Mouse (Mus musculus): ENCODE results near the gene Setd7. TPM values are rescaled to one million over a fixed set of nuclear protein-coding genes. Genes with fewer than 3 reads are reported as not detected.
A peak's percentile ranks its signal among the peaks of the same experiment; 100 is the strongest.

Gene Setd7
- polyA plus RNA-seq, 1 experiment from 2014 or later = 2.5 TPM

DNA sequence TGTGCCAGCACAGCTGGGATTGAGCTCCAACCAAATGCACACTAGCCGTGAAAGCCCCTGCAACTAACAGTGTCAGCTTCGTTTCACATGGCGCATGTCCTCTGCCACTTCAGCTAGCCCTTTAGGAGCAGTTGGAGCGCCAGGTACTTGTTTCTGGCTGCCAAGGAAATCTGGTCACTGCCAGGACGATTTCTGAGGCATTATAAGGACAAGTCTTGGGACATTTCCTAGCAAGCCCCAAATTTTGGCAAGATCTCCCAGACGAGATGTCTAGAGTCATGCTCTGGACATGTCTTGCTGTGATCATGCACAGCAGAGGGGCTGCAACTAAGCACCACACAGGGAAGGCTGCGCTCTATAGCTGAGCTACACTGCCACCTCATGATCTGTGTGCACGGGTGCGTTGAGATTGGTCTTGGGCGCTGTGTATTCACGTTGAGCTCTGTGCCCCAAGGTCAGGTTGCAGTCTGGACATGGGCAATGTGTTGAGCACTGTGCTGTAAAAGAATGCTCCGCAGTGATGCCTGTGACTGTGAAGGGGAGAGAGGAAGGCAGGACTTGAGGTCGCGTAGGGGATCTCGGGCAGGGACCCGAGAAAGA lies 35.4 kb downstream of the Setd7 start:
- Histone ChIP-seq H3K27me3 (ENCODE audit: insufficient read depth, low read length) (no peaks in the 10 kb centered on the region), H3K4me2 (replicated peaks; ENCODE audit: low read depth, low read length) (no peak overlapping the region), H3K27ac (ENCODE audit: low read length) (no peak overlapping the region), H3K4me3 (ENCODE audit: low read length) (no peak overlapping the region), H3K9ac (replicated peaks; ENCODE audit: low read length) (no peak overlapping the region), H3K4me1 (ENCODE audit: insufficient read depth, low read length) (no peaks in the 10 kb centered on the region), H3K36me3 (ENCODE audit: insufficient read depth, low read length) (peaks cover 53% of the 10 kb centered on the region), H3K9me3 (ENCODE audit: low read length) (no peaks in the 10 kb centered on the region)
- ATAC-seq (ENCODE audit: low FRiP score, low TSS enrichment) = no peak
- 84% methylated on average over 16 of the region's 16 CpGs for WGBS

DNA sequence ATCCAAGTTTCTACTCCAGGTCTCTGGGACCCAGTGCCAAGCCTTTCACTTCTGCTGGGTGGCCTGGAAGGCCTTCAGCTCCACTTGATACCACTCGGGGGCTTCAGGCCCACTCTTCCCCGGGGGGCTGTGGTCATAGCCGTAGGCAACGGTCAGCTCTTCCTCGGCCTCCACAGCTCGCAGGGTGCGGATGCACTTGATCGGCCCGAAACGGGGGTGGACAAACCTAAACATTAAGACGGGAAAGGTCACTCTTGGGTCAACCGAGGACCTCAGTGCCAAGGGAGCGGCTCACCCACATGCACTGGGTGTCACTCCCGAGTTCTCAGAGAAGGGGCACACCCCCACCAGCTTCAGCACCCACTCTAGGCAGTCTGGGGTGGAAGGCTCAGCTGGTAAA lies 39.4 kb downstream of the Setd7 start:
- 62% methylated on average over 14 of the region's 14 CpGs for WGBS
- no peak overlapping the region for H3K27ac ChIP-seq (ENCODE audit: low read length)
- no peaks in the 10 kb centered on the region for H3K9me3 ChIP-seq (ENCODE audit: low read length)
- no peak overlapping the region for H3K4me3 ChIP-seq (ENCODE audit: low read length)
- peak; percentile 32; the same call in 1 of the 2 replicates for ATAC-seq (ENCODE audit: low FRiP score, low TSS enrichment)
- H3K27me3 ChIP-seq (ENCODE audit: insufficient read depth, low read length) = no peaks in the 10 kb centered on the region
- H3K4me1 ChIP-seq (ENCODE audit: insufficient read depth, low read length) = no peaks in the 10 kb centered on the region; the same call in 1 of the 2 replicates
- no peak overlapping the region for H3K4me2 ChIP-seq (replicated peaks; ENCODE audit: low read depth, low read length)
- H3K9ac ChIP-seq (replicated peaks; ENCODE audit: low read length) = no peak overlapping the region
- peaks cover 28% of the 10 kb centered on the region for H3K36me3 ChIP-seq (ENCODE audit: insufficient read depth, low read length)

DNA sequence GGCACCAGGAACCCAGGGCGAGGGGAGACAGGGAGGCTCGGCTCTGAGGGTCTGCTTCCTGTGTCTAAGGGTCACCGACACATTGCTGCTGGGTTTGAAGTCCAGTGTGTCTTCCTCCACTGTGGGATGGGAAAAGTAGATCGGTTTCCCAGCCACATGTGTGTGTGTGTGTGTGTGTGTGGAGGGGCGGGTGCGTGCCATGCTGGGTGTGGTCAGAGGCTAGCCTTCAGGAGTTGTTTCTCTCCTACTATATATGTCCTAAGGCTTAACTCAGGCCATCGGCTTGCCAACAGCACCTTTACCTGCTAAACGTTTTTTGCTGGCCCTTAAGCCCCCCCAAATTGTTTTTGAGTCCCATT lies 41.9 kb downstream of the Setd7 start:
- H3K4me2 ChIP-seq (replicated peaks; ENCODE audit: low read depth, low read length) = no peak overlapping the region
- ATAC-seq (ENCODE audit: low FRiP score, low TSS enrichment) = no peak

DNA sequence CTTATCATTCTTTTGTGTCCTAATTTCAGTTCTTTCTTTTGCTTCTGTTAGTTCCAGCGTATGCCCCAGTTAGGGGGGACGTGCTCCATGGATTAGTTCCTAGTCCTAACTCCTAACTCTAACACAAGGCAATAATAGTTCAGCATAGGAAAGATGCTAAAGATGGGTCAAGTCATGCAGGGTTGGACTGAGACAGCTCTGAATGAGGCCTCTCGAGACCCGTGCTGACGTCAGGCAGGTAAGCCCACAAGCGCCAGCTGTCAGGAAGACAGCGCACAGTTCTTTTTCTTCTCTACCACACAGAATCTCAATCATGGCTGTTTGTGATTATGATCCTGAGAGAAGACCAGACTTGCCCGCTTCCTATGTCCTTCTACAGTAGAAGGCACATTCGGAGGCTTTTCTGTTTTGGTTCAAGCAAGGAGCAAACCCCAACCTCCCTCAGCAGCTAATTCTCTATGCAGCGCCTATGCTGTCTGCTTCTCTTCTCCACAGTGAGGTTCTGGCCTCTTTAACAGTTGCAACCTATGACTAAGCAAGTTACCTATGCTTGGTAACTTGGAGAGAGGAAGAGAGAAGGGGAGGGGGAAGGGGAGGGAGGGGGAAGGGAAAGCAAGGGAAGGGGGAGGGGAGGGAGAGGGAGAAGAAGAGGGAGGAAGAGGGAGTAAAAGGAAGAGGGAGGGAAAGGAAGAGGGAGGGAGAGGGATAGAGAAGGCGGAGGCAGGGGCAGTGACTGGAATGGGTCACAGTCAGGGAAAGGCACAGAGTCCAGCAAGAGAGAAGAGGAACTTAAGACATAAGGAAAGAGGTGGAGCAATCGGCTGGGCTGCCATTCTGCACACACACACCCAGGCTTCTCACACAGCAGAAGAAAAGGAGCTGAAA lies 42.6 kb downstream of the Setd7 start:
- H3K4me3 ChIP-seq (ENCODE audit: low read length) = no peak overlapping the region
- H3K9ac ChIP-seq (replicated peaks; ENCODE audit: low read length) = no peak overlapping the region
- no peaks in the 10 kb centered on the region; the same call in 1 of the 2 replicates for H3K4me1 ChIP-seq (ENCODE audit: insufficient read depth, low read length)
- no peak overlapping the region for H3K4me2 ChIP-seq (replicated peaks; ENCODE audit: low read depth, low read length)
- H3K36me3 ChIP-seq (ENCODE audit: insufficient read depth, low read length) = peaks cover 6% of the 10 kb centered on the region; the same call in 1 of the 2 replicates
- no peaks in the 10 kb centered on the region for H3K9me3 ChIP-seq (ENCODE audit: low read length)
- no peak overlapping the region for H3K27ac ChIP-seq (ENCODE audit: low read length)
- peak; percentile 63; the same call in 1 of the 2 replicates for ATAC-seq (ENCODE audit: low FRiP score, low TSS enrichment)
- 73% methylated on average over 12 of the region's 12 CpGs for WGBS
- no peaks in the 10 kb centered on the region for H3K27me3 ChIP-seq (ENCODE audit: insufficient read depth, low read length)

More for the DNA sequence above, 41.9 kb downstream of the Setd7 start:
- Histone ChIP-seq H3K9me3 (ENCODE audit: low read length) (no peaks in the 10 kb centered on the region), H3K4me1 (ENCODE audit: insufficient read depth, low read length) (no peaks in the 10 kb centered on the region; the same call in 1 of the 2 replicates), H3K36me3 (ENCODE audit: insufficient read depth, low read length) (peaks cover 12% of the 10 kb centered on the region), H3K4me3 (ENCODE audit: low read length) (no peak overlapping the region), H3K9ac (replicated peaks; ENCODE audit: low read length) (no peak overlapping the region), H3K27ac (ENCODE audit: low read length) (no peak overlapping the region), H3K27me3 (ENCODE audit: insufficient read depth, low read length) (no peaks in the 10 kb centered on the region)
- WGBS = 59% methylated on average over 8 of the region's 8 CpGs

DNA sequence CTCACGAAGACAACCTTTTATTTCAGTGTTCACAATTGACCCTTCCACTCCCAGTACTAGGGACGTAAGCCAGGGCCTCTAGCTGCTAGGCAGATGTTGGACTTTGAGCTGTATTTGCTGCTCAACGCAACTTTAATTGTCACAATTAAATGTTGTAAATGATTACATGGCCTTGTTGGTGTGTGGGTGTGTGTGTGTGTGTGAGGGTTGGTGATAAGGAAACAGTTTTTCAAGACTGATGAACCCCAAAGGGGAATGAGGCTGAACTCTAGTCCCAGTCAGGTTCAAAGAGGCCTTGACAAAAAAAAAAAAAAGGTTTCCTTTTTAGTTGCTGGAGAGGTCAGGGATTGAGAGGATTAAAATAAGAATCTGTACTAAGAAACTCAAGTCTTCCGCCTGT lies 43.2 kb downstream of the Setd7 start:
- Histone ChIP-seq H3K4me1 (ENCODE audit: insufficient read depth, low read length) (no peaks in the 10 kb centered on the region; the same call in 1 of the 2 replicates), H3K9ac (replicated peaks; ENCODE audit: low read length) (no peak overlapping the region), H3K27me3 (ENCODE audit: insufficient read depth, low read length) (no peaks in the 10 kb centered on the region), H3K36me3 (ENCODE audit: insufficient read depth, low read length) (peaks cover 3% of the 10 kb centered on the region; the same call in 1 of the 2 replicates), H3K9me3 (ENCODE audit: low read length) (no peaks in the 10 kb centered on the region), H3K4me2 (replicated peaks; ENCODE audit: low read depth, low read length) (no peak overlapping the region), H3K4me3 (ENCODE audit: low read length) (no peak overlapping the region), H3K27ac (ENCODE audit: low read length) (no peak overlapping the region)
- WGBS = 62% methylated on average over 4 of the region's 4 CpGs
- no peak for ATAC-seq (ENCODE audit: low FRiP score, low TSS enrichment)

DNA sequence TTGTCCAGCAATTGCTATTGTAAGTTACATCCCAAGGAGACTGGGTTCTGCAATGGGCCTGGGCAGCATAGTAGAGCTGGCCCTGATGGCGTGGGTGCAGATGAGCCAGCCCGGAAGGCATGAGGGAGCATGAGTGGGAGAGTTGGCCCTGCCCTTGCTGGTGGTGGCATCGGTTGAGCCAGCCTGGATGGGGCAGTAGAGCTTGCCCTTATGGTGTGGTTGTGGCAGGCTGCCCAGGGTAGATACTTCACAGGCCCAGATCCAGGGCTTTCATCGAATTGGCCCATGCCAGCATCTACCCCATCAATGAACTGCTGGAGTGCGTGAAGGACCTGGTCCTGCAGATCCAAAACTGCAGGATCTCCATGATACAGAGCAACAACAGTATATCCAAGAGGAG lies 48.7 kb downstream of the Setd7 start:
- Histone ChIP-seq H3K9ac (replicated peaks; ENCODE audit: low read length) (no peak overlapping the region), H3K36me3 (ENCODE audit: insufficient read depth, low read length) (no peaks in the 10 kb centered on the region), H3K4me1 (ENCODE audit: insufficient read depth, low read length) (no peaks in the 10 kb centered on the region), H3K4me2 (replicated peaks; ENCODE audit: low read depth, low read length) (no peak overlapping the region), H3K4me3 (ENCODE audit: low read length) (no peak overlapping the region), H3K9me3 (ENCODE audit: low read length) (no peaks in the 10 kb centered on the region), H3K27ac (ENCODE audit: low read length) (no peak overlapping the region), H3K27me3 (ENCODE audit: insufficient read depth, low read length) (no peaks in the 10 kb centered on the region)
- ATAC-seq (ENCODE audit: low FRiP score, low TSS enrichment) = no peak
- WGBS = 95% methylated on average over 5 of the region's 5 CpGs

DNA sequence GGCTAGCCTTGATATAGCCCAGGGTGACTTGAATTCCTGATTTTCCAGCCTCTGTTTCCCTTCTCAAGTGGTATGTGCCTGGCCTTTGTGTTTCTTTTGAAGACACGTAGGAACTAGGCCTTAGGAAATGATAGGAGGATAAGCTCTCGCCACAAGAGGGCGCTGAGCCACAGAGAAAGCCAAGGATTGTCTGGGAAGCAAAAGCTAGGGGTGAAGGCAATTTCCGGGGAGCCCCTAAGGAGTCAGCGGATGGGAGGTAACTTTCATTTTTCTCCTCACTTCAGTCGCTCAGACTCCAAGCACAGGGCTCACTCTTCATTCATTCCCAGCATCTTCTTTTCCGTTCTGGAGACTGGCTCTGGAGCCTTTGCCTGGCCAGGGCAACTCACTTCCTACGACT lies 49.8 kb downstream of the Setd7 start:
- 0 out of 2 replicates have a peak overlapping the region, but pooled peaks have one; percentile 19 for H3K9ac ChIP-seq (replicated peaks; ENCODE audit: low read length)
- peak overlapping the region; percentile 39 for H3K4me2 ChIP-seq (replicated peaks; ENCODE audit: low read depth, low read length)
- no peaks in the 10 kb centered on the region for H3K27me3 ChIP-seq (ENCODE audit: insufficient read depth, low read length)
- no peak overlapping the region for H3K27ac ChIP-seq (ENCODE audit: low read length)
- peak overlapping the region; percentile 23 for H3K4me3 ChIP-seq (ENCODE audit: low read length)
- H3K36me3 ChIP-seq (ENCODE audit: insufficient read depth, low read length) = no peaks in the 10 kb centered on the region
- no peaks in the 10 kb centered on the region for H3K9me3 ChIP-seq (ENCODE audit: low read length)
- 25% methylated on average over 8 of the region's 8 CpGs for WGBS
- H3K4me1 ChIP-seq (ENCODE audit: insufficient read depth, low read length) = no peaks in the 10 kb centered on the region
- ATAC-seq (ENCODE audit: low FRiP score, low TSS enrichment) = peak; percentile 31; the same call in 1 of the 2 replicates

DNA sequence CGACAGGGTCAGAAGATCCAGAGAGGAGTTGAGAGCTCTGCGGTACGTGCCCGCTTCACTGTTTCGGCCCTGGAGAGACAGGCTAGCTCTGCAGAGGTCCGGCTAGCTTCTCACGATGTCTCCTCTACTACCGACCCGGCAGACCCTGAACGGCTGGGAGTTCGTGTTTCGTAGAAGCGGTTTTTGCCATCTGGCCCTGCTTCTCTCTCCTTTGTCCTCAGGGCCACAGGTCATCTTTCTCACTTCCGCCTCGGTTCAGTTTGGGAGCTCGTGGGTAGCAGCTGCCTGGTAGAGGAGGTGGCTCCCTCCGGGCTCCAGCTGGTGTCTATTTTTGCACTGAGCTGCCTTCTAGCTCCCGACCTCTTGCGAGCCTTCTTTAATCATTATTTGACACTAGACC lies 55.2 kb downstream of the Setd7 start:
- H3K4me3 ChIP-seq (ENCODE audit: low read length) = no peak overlapping the region
- no peaks in the 10 kb centered on the region for H3K27me3 ChIP-seq (ENCODE audit: insufficient read depth, low read length)
- no peak for ATAC-seq (ENCODE audit: low FRiP score, low TSS enrichment)
- no peak overlapping the region for H3K9ac ChIP-seq (replicated peaks; ENCODE audit: low read length)
- no peaks in the 10 kb centered on the region for H3K9me3 ChIP-seq (ENCODE audit: low read length)
- H3K4me1 ChIP-seq (ENCODE audit: insufficient read depth, low read length) = no peaks in the 10 kb centered on the region
- H3K36me3 ChIP-seq (ENCODE audit: insufficient read depth, low read length) = no peaks in the 10 kb centered on the region
- WGBS = 49% methylated on average over 19 of the region's 19 CpGs
- no peak overlapping the region for H3K27ac ChIP-seq (ENCODE audit: low read length)
- no peak overlapping the region for H3K4me2 ChIP-seq (replicated peaks; ENCODE audit: low read depth, low read length)

DNA sequence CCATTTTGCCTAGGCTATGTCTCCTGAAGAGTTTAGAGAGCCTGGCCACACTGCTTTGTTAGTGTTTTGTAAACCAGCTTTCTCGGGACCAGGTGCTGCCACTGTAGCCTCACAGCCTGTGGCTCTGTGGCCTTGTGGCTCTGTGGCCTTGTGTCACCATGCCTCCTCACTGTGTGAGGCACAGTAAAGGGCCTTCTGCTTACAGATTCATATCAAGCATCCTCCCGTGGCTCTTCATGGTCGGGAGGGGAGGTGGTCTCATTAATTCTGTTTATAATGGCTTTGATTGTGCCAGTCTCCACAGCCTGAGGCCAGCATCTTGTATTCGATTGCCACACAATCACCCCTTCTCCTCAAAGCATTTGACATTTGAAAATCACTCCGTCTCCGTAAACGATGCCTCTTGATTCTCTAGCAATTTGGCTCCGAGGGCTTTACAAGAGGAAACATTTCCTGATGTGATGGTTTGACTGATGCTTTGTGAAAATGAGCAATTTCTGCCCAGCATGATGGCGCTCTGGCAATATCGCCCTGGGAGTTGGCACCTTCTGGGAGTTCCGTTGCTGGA lies 56.2 kb downstream of the Setd7 start:
- Histone ChIP-seq H3K9me3 (ENCODE audit: low read length) (no peaks in the 10 kb centered on the region), H3K9ac (replicated peaks; ENCODE audit: low read length) (no peak overlapping the region), H3K27me3 (ENCODE audit: insufficient read depth, low read length) (no peaks in the 10 kb centered on the region), H3K4me1 (ENCODE audit: insufficient read depth, low read length) (no peaks in the 10 kb centered on the region), H3K36me3 (ENCODE audit: insufficient read depth, low read length) (no peaks in the 10 kb centered on the region), H3K4me2 (replicated peaks; ENCODE audit: low read depth, low read length) (no peak overlapping the region), H3K4me3 (ENCODE audit: low read length) (no peak overlapping the region), H3K27ac (ENCODE audit: low read length) (no peak overlapping the region)
- no peak for ATAC-seq (ENCODE audit: low FRiP score, low TSS enrichment)
- 83% methylated on average over 11 of the region's 11 CpGs for WGBS

Data from kidney, embryonic 16.5 days (tissue).